Comparison of ENCODE assay signal across 20 mouse cellular contexts in the genomic region with DNA sequence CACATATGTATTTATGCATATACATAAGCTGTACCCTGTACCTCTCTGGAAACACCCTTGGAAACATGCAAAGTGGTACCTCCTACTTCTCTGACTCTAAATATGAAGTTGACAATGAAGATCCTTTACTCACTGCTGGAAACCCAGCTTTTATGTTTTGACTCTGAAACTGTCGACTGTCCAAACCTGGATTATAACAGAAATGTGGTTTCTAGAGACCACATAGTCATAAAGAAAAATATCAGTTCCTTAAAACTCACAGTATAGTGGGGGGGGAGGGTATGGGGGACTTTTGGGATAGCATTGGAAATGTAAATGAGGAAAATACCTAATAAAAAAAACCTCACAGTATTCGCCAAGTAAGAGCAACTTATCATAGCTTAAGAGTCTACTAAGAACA.
"Had no signal": no experiment of that assay in that cellular context is flagged by ENCODE, and none has a peak within 500 bp of the region (broad histone marks: within the 10 kb centered on the region; RNA-seq: fewer than 3 reads in every experiment).

No protein-coding gene starts in this region.

- H3K27ac ChIP-seq: lung, embryonic 15.5 days; midbrain, embryonic 10.5 days; midbrain, embryonic 12.5 days; neural tube, embryonic 13.5 days; neural tube, embryonic 15.5 days had no signal

- H3K9ac ChIP-seq: liver, postnatal 0 days; lung, embryonic 15.5 days; midbrain, embryonic 12.5 days; neural tube, embryonic 13.5 days; neural tube, embryonic 15.5 days had no signal

- H3K9me3 ChIP-seq: lung, embryonic 15.5 days; midbrain, embryonic 10.5 days; midbrain, embryonic 12.5 days; neural tube, embryonic 13.5 days; neural tube, embryonic 15.5 days had no signal

- ATAC-seq: liver, postnatal 0 days; lung, postnatal 0 days; midbrain, embryonic 16.5 days had no signal

- H3K4me3 ChIP-seq: lung, embryonic 15.5 days; midbrain, embryonic 10.5 days; midbrain, embryonic 12.5 days; myocyte; neural tube, embryonic 13.5 days; neural tube, embryonic 15.5 days had no signal

- H3K4me1 ChIP-seq: lung, embryonic 15.5 days; midbrain, embryonic 10.5 days; midbrain, embryonic 12.5 days; neural tube, embryonic 13.5 days; neural tube, embryonic 15.5 days had no signal

- H3K27me3 ChIP-seq: lung, embryonic 15.5 days had no signal

- H3K4me2 ChIP-seq: lung, embryonic 15.5 days; midbrain, embryonic 12.5 days; neural tube, embryonic 13.5 days; neural tube, embryonic 15.5 days had no signal

- DNase-seq: liver, postnatal 0 days; lung, adult 2 months; lung, postnatal 14 days; lung, postnatal 4 days; midbrain, embryonic 14.5 days; right cerebral cortex, adult 18-20 months; right cerebral cortex, postnatal 25 days; right cerebral cortex, postnatal 4 days; spleen, adult 18-20 months; thymus, adult 18-20 months; thymus, postnatal 14 days; thymus, postnatal 36 days had no signal

- H3K36me3 ChIP-seq: lung, embryonic 15.5 days; midbrain, embryonic 10.5 days; midbrain, embryonic 12.5 days; neural tube, embryonic 13.5 days; neural tube, embryonic 15.5 days had no signal
